Mouse (Mus musculus) frontal cortex, adult 2 months (tissue): ENCODE data around the gene Zfp874b. TPM values are rescaled to one million over a fixed set of nuclear protein-coding genes. Genes with fewer than 3 reads are reported as not detected.
"Not testable (repeated sequence)": the region's sequence is repeated elsewhere in the genome, so short reads cannot be mapped to it uniquely, and the experiment has no call there.

Experiments
- DNase-seq, 2 experiments: peaks; one replicate each; pipeline ENCODE4 v3.0.0; 2022; ENCODE audit warnings: low spot score in 1 of 2; ENCODE audit errors: extremely low spot score in 1 of 2
- polyA plus RNA-seq: library from polyadenylated mRNA; depleted of rRNA; stranded (reverse); fragments of >200 nt; gene quantifications from 2 replicates; pipeline ENCODE4 v1.2.3, GENCODE M21; 2012; rRNA removed

Zfp874b gene
- 8.2 and 9.4 TPM in 2 replicates for polyA plus RNA-seq

DNA sequence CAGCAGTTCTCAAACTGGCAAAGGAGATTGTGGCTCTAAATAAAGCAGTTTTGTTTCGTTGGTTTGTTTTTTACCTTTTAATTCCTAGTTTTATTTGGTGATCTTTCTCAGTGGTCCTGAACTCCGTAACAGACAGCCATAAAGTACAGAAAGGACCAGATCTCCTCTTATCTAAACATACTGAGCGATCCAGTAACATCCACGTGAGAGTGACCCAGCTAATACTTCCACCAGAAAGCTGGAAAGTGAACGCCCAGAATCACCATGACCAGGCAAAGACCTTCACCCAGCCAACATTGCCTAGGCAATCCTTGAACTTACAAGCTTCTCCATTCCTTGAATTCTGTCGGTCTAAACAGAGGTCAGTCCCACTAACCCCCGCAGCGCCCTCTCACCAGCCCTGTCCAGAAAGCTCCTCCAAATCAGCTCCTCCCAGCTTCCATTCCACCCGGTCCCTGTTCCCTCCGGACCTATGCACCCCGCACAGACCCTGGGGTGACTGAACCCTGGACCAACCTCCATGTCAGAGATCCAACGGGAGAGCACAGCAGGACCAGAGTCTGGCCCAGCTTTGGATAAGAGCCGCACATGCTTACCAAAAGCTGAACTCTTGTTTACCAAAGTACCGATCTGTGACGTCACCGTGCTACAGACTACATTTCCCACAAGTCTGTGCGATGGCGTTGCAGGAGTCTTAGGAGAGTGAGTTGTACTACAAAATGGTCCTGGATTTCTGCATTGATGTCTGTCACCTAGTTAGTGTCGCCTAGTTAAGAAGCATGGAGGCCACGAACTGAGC, at the start of gene Zfp874b:
Zfp874b (minus strand) TSS at position 634 of the 799 bp plus-strand sequence.
- peak; percentile 86 to 94 for DNase-seq

DNA sequence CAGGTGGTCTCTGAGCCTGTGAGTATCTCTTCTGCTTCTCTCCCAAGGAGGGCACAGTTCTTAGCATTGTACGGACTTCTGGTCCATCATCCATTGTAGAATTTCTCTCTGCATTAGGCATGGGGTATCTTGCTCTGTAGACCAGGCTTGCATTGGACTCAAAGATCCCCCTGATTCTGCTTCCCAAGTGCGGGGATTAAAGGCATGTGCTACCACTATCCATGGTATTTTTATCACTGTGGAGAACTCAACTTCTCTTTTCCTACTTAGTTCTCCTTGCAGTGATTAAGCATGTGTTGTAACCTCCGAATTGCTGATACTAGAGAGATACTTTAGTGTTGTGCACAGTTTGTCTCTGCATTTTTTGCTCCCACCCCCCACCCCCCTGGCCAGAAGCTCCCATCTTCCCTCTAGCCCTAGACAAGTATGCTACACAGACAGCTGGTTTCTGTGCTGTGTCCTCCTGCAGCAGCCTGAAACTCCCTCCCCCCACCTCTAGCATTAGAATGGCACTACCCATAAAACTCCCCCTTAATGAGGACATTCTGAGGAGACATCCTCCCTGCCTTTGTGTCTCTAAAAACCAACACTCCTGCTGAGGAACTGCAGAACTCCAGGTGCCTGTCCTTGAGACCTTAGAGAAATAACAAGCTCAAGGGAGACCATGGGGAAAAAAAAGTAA, 43.1 kb upstream of the Zfp874b start:
- DNase-seq, result no peak

DNA sequence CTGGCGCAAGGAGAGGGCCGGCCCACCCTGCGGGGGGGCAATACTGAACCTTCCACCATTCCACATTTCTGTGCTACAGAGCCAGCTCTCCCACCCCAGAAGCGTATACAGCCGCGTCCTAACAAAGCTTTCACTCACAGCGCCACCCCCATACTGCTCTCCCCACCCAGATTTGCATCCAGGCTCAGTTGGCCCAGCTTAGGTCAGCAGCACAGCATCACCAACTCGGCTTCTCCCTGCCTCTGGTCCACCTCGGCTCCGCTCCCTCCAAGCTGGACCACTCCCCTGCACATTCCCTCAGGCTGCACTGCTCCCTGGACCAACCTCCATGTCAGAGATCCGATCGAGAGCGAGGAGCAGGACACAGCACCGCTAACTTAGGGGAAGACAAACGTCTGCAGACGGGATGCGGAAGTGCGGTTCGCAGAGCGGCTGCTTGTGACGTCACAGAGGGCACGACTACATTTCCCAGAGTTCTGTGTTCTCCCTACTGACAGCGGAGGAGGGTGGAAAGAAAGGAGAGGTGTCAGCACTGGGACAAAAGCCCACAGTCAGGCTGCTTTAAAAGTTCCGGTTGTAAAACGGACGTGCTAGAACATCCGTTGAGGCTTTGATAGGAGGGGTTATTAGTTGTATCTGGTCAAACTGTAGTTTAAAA, 41.8 kb upstream of the Zfp874b start, which contains the start of the genes Gm26965 and Zfp87:
Gm26965 (minus strand) TSS at position 399 of the 658 bp plus-strand sequence.
Zfp87 (minus strand) TSS at position 425 of the 658 bp plus-strand sequence.
- DNase-seq, result peak; percentile 92 to 96

DNA sequence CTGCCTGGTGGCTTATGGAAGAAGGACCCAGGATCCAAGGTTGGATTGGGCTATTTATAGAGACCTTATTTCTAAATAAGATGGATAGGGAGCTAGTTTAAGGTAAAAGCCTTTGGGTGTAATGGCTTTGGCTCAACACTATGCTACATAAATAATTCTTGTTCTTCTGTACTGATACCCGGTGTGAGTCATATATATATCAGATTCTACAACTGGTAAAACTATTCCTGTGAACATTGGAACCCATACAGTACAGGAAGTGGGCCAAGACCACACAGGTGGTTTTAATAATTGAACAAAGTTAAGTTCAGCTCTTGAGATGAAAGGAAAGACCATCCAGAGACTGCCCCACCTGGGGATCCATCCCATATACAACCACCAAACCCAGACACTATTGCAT, 16.9 kb upstream of the Zfp874b start:
- no peak for DNase-seq

DNA sequence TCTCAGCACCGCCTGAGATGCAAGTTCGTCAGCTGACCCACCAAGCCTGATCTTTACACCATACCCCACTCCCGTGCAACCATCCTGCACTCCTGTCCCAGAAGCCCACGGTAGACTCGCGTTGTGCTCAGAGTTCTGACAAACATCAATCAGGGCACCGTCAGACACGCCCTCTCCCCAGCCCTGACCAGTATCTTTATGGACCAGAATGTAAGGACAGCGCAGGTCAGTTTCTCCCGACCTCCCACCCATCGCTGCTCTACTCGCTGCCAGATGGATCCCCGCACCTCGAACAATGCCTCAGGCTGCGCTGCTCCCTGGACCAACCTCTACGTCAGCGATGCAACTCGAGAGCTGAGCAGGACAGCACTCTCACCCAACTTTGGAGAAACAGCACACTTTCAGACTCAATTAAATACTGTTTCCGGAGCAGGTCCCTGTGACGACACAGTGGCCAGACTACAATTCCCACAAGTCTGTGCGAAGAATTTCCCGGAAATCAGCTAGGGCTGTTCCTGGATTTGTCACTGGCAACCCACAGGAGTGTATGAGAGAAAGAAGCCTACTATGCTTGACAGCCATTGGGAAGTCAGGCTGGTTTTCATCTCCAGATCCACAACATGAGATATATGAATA, 16.1 kb upstream of the Zfp874b start, which contains the start of gene Zfp58:
Zfp58 (minus strand) TSS at position 472 of the 636 bp plus-strand sequence.
- peak; percentile 90 to 94 for DNase-seq

DNA sequence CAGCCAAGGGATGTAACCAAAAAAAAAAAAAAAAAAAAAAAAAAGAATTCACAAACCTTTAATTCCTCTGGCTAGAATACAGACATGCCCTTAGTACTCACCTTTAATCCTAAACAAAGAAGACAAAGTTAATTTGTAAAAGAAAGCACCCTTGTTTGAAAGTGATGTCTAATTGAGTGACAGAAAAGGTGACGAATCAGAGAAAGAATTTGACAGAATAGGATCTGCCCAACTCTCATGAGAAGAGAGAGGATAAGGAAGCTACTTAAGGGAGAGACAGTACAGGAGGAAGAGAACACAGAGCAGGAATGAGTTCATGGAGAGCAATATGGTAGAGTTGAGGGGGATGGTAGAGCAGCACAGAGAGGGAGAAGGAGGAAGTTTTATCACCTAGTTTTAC, 11.6 kb upstream of the Zfp874b start:
- no peak for DNase-seq

DNA sequence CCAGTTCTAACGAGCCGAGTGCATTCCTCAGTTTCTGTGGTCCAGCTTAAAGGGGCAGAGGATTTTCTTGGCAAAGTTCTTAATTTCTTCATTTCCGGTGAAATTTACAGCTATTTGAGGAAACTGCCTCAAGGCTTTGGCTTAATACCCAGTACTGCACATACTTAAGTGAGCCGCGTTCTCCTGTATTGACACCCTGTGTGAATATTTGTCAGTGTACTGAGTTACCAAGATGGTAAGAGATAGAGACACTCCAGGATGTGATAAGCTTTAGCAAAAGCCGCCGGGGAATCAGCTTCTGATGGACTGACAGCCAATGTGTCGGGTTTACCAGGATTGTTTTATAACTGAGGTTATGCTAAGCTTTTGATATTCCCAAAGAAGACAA, 360 bp upstream of the Zfp874b start:
- DNase-seq, result no peak

DNA sequence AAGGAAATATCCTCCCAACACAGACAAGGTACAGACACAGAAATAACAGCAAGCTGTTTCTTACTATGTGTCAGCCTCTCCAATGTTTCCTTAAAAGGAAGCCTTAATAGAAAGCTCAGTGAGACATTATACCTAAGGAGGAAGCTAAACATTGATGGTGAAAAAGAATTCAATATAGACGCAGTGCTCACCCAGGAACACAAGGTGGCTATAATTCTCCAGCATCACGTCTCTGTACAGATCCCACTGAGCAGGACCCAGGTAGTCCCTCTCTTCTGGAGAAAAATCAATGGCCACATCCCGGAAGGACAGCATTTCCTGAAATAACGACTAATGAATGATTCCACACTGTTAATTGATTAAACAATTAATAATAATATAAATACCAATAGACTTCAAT, 2.5 kb downstream of the Zfp874b start:
- no peak for DNase-seq

DNA sequence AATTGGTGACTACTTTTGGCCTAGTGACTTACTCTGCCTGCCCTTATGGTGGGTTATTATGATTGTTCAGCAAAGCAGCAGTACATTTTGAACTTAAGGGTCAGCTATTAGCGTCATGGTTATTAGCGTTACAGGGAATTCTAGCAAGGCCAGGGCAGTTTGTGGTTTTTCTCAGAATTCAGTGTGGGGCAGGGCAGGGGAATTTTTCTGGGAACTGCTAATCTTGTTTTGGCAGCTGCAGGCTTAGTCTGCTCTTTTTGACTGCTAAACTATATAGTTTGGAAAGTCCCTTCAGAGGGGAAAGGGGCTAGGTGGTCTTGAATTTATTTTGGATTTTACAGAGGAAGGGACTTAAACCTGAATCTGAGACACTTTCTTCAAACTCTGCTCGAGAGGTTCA, 14.8 kb downstream of the Zfp874b start:
- DNase-seq, result no peak

DNA sequence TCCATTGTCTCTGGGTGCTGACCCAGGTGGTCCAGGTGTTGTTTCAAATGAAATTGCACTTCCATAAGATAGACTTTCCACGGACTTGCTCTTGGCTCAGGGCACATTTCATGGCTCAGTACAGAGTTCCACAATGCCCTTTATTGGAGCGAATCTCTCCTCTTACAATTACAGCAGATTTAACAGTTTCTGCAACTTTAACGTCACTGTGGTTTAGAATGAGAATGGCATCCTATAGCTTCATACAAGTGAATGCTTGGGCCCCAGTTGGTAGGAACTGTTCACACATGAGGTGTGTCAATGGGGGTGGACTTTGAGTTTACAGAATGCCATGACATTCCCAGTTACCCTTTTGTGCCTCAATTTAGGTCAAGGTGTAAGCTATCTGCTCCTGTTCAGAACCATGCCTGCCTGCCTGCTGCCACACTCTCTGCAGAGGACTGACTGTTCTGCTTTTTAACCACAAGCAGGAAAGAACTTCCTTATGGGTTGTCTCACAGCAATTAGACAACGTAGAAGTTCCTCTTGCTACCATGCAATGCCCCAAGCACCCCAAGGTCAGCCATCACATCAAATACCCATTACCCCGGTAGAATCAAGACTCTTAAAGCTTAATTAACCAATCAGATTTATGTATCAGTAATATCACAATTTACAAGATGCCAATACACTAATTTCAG, 20.4 kb downstream of the Zfp874b start:
- not testable (repeated sequence) for DNase-seq

DNA sequence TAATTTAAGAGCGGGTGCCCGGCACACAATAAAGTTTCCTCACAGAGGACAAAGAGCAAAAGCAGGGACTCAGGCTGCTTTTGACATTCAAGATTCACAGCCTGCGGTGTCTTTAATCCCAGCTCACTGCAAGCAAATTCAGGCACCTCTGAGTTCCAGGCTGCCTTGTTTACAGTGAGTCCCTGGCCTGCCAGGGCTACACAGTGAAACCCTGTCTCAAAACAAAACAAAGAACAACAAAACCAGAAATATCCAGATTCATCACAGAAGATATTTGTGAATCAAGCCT, 32.1 kb downstream of the Zfp874b start:
- no peak for DNase-seq

DNA sequence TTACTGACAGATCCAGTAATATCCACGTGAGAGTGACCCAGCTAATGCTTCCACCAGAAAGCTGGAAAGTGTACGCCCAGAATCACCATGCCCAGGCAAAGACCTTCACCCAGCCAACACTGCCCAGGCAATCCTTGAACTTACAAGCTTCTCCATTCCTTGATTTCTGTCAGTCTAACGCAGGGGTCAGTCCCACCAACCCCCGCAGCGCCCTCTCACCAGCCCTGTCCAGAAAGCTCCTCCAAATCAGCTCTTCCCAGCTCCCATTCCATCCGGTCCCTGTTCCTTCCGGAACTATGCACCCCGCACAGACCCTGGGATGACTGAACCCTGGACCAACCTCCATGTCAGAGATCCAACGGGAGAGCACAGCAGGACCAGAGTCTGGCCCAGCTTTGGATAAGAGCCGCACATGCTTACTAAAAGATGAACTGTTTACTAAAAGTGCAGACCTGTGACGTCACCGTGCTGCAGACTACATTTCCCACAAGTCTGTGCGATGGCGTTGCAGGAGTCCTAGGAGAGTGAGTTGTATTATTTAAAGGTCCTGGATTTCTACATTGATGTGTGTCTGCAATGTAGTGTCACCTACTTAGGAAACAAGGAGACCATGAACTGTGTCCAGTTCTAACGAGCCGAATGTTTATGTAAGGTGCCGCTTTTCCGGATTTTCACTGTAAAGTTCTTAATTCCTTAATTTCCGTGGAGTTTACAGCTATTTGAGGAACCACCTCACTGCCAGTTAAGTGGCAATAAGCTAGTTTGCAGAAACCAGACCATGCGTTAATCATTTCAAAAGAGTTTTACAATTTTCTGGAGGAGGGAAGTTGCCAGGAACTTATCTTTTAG, 32.7 kb downstream of the Zfp874b start, which contains the start of gene Zfp874a:
Zfp874a (minus strand) TSS at position 453 of the 849 bp plus-strand sequence.
- peak; percentile 91 to 95 for DNase-seq

DNA sequence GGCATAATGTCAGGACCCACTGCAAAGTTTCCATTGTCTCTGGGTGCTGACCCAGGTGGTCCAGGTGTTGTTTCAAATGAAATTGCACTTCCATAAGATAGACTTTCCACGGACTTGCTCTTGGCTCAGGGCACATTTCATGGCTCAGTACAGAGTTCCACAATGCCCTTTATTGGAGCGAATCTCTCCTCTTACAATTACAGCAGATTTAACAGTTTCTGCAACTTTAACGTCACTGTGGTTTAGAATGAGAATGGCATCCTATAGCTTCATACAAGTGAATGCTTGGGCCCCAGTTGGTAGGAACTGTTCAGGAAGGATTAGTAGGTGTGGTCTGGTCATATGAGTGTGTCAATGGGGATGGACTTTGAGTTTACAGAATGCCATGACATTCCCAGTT, 47.0 kb downstream of the Zfp874b start:
- not testable (repeated sequence) for DNase-seq

DNA sequence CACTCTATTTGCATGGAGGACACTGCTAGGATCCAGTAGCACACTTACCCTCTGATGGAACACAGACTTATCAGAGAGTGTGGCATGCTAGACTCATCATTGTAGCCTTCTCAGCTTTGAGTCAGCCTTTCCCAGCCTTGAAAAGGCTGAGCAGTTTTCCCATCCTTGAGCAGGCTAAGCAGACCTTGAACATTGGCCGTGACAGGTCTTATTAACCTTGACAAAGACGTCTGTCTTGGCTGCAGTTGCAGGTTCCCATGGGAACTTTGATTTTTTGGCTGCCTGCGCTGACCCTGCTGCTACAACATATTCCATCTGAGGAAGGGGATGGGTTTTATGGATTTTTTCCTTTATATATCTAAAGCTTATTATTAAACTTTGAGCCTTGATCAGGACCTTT, 55.9 kb downstream of the Zfp874b start:
- no peak for DNase-seq

DNA sequence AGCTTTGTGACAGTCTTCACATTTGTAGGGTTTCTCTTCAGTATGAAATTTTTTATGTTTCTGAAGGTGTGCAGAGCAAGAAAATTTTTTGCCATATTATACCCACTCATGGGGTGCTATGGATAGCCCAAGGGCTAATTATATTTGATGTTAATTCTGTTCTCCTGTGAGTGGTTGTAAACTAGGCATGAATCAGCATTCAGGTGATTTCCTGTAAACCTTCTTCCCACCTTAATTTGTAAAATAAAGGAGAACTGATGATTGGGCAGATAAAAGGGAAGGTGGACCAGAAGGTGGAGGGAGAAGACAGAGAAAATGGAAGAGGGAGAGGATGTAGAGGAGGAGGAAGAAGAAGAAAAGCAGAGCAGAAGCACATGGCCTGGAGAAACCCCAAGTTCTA, 58.4 kb downstream of the Zfp874b start:
- DNase-seq, result not testable (repeated sequence)

DNA sequence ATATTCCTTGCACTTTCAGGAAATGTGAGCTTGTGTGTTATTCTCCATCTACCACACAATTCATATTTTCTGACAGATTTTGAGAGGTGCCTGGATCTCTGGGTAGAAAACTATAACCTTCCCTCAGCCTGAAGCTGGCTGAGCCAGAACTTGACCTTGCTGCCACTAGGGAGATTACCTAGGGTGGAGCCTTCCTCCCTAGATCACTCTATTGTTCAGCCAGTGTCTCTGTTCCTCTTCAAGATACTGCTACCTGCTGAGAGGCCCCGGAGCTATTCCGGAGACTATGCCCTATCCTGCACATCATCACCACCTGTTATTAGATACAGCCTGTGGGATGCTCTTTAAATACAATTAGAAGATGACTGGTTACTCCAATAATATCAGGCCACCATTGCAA, 61.5 kb downstream of the Zfp874b start:
- not testable (repeated sequence) for DNase-seq
